Mouse (Mus musculus): Measurements from ENCODE around the gene Tmem116.
A peak's percentile ranks its signal among the peaks of the same experiment; 100 is the strongest.
"Not testable (repeated sequence)": the region's sequence is repeated elsewhere in the genome, so short reads cannot be mapped to it uniquely, and the experiment has no call there.

Gene Tmem116

DNA sequence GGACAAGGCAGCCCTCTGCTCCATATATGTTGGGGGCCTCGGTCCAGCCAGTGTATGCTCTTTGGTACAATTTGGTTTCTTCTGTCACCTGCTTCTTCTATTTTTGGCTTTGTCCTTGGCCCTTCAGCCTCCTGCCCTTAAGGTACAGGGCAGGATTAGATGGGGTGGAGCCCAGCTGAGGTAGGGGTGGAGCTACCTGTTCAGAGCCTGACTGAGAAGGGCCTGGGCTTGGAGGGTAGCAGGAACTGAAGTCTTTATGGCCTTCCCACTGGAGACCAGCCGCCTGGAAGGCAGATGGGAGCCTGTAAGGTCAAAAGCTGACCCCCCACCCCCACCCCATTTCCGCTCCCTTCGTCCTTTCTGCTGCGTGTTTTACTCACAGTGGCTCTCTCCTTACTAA lies 11.3 kb downstream of the Tmem116 start:
- DNase-seq (ENCODE audit: low spot score in 2 of 2) = no peak

DNA sequence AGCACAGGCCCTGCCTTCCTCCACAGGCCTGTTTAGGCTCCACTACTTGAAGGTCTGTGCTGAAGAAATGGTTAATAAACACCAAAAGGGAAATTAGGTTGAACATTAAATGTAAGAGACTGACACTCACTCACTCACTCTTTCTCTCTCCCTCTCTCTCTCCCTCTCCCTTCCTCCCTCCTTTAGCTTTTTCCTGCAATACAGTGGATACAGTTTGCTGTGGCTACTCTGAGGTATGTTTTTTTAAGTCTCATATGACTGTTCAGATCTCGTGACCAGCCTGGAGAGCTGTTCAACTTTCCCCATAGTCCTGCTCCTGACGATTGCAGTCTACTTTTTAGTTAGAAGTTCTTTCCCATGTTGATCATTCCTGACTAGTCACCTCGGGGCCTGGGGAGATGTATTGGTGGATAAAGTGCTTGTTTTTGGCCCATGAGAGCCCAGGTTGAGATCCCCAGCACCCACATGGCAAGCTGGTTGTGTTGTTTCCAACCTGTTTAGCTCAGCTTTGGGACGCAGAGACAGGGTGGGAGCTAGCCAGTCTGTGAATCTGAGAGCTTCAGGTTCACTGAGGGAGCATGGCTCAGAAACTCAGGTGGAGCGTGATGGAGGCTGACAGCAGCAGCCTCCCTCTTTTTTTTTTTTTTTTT lies 12.0 kb downstream of the Tmem116 start:
- no peak for DNase-seq (ENCODE audit: low spot score in 2 of 2)

DNA sequence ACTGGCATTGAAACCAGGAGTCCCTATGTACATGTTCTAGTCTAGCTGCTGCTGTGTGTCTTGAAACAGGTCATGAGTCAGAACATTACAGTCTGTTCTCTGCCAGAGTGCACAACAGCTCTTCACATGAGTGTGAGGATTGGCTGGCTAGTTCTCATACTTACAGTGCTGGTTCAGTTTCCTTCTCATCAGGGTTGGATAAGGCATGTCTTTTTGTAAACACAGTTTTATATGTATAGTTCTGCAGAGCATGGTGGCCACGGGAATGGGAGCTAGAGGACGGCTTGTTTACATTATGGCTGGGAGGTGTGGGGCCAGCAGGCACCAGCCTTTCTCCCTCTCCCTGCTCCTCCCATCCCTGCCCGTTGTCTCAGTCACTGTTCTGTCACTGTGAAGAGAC lies 17.9 kb downstream of the Tmem116 start:
- DNase-seq (ENCODE audit: low spot score in 2 of 2) = no peak

DNA sequence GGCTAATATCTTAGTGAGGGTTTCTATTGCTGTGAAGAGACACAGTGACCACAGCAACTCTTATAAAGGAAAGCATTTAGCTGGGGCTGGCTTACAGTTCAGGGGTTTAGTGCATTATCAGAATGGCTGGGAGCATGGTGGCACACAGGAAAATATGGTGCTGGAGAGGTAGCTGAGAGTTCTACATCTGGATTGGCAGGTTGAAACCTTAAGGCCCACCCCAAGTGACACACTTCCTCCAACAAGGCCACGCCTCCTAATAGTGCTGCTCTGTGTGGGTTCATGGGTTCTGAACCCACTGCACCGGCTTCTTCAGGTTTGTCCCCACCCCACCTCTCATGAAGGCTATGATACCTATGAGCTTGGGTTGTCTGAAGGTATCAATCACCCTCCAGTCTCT lies 20.7 kb downstream of the Tmem116 start:
- DNase-seq (ENCODE audit: low spot score in 2 of 2) = no peak

DNA sequence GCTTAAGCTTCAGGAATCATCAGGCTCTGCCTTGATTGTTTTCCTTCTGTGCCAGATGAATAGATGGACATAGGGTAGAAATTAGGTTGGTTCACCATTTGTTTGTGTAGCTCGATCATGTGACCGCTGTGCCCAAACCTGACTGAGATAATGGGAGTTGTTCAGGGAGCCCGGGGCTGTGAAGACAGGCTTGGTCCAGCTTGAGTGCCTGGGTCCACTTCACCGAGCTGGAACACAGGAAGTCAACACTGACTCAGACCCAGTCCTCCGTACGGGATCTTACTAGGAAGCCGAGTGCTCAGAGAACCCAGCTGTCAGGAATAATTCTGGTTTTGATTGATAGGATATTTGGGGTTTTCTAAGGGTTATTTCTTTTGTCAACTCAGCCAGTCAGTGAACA lies 22.9 kb downstream of the Tmem116 start:
- no peak for DNase-seq (ENCODE audit: low spot score in 2 of 2)

DNA sequence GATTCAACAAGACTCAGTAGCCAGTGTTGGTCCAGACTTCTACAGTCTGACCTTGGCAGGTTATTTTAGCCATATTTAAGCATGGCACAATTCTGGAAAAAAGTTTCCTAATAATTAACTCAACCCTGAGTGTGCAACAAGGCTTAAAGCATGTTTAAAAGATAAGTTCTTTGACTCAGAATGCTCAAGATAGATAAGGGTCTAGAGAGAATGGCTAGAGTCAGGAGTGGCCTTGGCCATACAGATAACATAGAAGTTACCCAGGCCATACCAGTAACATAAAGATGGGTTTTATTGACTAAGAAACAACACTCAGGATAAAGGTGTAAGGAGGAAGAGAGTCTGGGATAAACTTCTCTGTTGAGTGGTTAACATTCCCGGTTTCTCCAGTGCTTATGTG lies 24.3 kb downstream of the Tmem116 start:
- no peak for DNase-seq (ENCODE audit: low spot score in 2 of 2)

DNA sequence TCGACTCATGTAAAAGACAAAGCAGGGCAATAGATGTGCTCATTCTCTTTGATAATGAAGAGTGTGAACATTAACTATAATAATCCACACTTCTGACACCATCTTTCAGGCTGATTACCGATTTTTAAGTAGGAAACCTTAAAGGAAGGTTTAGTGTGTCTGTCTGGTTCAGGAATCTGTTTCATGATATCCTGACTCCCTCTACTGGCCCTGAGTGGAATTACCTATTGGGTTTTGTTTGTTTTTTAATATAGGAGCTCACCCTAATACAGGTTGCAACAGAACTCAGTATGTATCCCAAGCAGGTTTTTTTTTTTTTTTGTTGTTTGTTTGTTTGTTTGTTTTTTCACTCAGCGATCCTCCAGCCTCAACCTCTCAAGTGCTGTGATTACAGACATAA lies 26.0 kb downstream of the Tmem116 start:
- no peak for DNase-seq (ENCODE audit: low spot score in 2 of 2)

DNA sequence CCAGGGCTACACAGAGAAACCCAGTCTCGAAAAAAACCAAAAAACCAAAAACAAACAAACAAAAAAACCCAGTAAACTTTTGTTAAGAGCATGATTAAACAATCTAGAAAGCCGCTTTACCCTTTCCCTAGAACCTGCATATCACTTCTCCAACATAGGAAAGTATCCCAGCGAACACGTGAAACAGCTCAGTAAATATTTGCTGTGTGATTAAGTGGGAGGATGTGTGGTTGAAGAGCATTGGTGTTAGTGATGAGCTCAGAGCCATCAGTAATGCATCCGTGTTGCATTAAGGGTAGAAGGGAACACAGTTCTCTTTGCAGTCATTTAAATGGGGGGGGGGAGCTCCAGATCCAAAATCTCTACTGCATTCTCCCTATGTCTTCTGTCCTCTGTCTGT lies 33.1 kb downstream of the Tmem116 start:
- no peak for DNase-seq (ENCODE audit: low spot score in 2 of 2)

DNA sequence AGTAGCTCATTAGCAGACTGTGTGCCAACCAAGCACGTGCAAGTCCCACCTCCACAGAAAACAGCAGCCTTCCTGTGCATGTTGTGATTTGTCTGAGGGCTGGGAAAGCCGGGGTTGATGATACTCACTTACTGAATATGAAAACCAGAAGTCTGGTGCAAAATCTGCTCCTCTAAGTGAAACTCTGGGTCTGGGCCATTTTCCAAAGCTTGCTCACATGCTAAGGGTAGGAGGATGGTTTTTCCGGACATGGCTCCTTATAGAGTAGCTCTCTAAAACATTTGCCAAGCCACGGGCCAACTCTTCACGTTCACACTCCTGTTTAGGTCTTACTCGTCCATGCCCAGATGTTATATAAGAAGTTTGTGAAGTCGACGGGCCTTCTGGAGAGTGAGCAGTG lies 41.6 kb downstream of the Tmem116 start:
- peak; percentile 67 to 84 for DNase-seq (ENCODE audit: low spot score in 2 of 2)

DNA sequence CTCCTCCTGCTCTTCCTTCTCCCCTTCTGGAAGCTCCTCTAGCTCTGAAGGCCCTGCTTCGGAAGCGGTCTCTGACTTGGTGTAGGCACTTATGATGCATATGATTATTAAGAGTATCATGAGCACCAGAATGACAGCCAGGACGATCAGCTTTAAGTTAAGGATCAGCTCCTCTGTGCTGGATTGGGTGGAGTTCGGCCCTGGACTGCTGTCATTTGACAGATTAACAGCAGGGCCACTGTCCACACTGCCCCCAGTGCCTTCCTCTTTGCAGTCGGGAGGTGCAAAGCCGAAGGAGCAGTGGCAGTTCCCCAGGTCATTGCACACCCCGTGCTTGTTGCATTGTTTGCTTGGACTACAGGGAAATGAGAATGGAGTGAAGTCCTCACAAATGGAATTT lies 49.0 kb downstream of the Tmem116 start:
- no peak for DNase-seq (ENCODE audit: low spot score in 2 of 2)

DNA sequence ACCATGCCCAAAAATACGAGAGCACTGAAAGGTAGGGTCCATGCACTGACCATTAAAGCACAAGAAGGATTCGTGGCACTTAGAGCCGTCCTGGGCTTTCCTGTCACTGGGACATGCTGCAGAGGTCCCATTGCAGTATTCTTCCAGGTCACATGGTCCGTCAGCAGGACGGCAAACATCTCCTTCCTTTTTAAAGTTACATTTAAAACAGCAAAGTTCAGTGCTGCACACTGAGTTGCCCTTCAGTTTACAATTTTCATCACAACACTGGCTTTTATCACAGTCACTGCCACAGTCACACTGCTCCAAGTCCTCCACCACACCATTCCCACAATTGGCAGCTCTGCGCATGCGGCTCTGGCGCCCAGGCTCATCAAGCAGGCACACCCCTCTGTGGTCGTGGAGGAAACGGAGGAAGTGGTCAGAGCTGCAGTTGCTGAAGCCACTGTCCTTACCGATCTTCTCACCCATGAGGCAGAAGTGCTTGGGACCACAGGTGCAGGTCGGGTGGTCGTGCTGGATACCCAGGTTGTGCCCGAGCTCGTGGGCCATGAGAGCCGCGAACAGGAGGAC lies 49.8 kb downstream of the Tmem116 start:
- DNase-seq (ENCODE audit: low spot score in 2 of 2) = not testable (repeated sequence)

DNA sequence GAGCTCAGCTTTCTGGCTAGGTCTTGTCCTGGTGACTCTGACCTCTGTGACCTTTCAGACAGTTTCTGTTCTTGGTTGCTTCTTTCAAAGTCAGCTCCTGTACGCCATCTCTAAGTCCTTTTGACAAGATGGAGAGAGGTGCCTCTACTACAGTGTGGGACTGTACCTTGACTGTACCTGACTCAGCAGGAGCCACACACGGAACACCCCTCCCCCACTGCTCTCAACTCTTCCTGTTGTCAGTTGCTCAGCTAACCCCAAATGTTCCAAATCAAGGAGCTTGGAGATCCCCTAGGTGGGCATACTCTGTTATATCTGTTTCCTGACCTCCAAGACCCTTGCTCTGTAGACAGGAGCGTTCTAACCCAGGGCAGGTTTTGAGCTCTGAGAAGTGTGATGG lies 51.5 kb downstream of the Tmem116 start, which contains the start of gene Adam1b:
Adam1b (minus strand) TSS at position 205 of the 400 bp plus-strand sequence.
- no peak for DNase-seq (ENCODE audit: low spot score in 2 of 2)

DNA sequence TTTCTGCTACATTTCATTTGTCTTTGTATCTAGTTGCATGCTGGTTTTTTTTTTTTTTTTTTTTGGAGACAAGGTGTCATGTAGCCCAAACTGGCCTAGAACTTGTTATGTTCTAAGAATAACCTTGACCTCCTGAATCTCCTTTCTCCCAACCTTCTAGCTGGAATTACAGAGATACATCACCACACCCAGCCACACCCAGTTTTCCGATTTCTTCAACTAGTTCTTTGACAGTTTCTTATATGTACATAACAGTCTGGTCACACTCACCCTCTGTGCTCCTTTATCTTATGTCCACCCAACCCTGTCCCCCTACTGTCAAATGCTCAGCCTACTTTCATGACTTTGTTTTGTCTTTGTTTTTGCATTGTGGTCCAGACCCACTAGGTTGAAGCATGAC lies 55.2 kb downstream of the Tmem116 start:
- DNase-seq (ENCODE audit: low spot score in 2 of 2) = no peak

DNA sequence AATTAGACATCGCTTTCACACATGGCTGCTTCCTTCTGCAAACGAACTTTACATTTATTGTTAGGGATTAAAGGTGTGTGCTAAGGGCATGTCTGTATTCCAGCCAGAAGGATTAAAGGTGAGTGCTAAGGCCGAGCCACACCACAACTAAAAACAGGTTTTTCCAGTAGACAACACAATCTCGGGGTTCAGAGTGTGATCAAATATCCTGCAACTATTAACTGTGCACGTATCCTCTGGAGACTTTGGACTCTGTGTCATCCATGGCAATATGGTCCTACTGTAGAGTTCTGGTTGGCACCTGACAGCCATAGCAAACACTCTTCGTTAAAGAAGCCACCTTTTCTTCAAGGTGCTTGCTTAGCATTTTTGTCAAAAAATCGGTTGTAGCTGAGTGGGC lies 58.3 kb downstream of the Tmem116 start:
- no peak for DNase-seq (ENCODE audit: low spot score in 2 of 2)

DNA sequence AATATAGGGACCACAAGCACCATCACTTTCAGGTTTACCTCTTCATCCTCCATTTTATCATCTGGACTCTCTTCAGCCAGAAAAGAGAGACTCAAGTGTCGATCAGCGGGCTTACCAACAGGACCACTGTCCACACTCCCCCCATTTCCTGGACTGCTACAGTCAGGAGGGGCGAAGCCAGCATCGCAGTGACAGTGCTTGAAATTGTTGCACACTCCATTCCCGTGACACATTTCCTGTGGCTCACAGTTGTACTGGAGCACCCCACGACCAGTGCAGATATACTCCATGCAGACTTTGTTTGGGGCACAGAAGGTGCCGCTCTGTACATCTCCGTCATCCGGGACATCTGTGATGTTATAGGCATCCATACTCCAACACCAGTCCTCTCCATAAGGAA lies 67.3 kb downstream of the Tmem116 start:
- no peak for DNase-seq (ENCODE audit: low spot score in 2 of 2)

DNA sequence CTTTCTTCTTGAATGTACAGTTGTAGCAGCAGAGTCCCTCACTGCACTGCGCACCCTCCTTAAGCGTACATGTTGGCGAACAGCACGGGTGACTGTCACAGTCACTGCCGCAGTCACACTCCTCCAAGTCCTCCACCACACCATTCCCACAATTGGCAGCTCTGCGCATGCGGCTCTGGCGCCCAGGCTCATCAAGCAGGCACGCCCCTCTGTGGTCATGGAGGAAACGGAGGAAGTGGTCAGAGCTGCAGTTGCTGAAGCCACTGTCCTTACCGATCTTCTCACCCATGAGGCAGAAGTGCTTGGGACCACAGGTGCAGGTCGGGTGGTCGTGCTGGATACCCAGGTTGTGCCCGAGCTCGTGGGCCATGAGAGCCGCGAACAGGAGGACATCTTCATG lies 68.1 kb downstream of the Tmem116 start:
- not testable (repeated sequence) for DNase-seq (ENCODE audit: low spot score in 2 of 2)

DNA sequence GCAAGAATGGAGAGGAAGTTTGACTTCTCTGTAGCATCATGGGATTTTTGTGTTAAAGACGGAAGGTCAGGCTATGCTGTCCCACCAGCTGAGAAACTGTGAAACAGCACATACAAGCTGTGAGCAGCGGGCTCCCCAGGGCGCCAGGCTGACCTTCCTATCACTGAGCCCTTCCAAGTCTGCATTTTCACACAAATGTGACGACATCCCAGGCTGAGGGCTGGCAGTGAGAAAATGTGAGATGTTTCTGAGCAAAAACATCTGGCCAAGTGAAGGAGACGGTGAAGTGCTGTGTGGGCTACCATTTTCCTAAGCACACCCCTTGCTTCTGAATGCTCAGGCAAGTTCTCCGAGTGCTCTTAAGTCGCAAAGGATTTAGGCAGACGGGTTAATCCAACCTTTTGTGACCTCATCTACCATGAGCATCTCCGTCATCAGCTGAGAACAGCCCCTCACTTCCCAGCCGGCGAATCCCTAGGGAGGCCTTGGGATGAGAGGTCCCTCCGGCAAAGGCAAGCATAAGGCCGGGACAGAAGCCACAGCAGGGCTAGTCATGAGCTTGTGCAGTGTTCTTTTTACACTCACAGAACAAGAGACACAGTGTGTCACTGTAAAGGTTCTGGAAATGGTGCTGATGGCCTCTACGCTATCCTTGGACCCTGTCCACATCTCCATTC lies 74.2 kb downstream of the Tmem116 start:
- DNase-seq (ENCODE audit: low spot score in 2 of 2) = no peak

DNA sequence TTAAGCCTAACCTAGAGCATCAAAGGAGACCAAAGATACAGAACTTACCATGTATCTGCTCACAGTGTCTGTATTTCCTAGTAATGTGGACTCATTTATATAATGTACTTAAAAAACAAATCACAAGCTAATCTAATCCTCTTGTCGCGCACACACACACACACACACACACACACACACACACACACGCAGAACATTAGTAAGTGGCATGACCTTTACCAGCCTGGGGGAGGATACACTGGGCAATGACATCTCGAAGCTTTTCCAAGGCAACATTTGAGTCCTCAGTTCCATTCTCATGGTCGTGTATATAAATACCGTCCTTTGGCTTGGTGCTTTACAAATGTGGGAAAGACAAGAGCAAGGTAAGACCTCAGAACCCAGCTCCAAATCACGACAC lies 74.8 kb downstream of the Tmem116 start:
- no peak for DNase-seq (ENCODE audit: low spot score in 2 of 2)

DNA sequence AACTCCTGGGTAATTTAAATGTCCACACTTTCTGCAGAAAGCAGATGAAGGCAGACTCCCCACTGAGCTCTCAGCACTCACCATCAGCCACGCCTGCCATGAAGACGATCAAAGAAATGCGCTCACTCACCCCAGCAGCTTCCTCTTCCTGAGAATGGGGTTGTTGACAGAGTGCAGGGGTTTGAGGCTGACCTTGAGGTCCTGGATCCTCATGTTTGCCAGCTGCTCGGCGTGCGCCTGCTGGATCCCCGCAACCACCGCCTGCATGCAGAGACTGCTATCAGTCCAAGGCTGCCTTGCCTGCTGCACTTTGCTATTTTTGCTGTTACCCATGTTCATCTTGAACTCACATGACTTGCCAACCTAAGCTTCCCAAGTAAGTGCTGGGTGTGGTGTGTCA lies 75.3 kb downstream of the Tmem116 start:
- DNase-seq (ENCODE audit: low spot score in 2 of 2) = no peak

DNA sequence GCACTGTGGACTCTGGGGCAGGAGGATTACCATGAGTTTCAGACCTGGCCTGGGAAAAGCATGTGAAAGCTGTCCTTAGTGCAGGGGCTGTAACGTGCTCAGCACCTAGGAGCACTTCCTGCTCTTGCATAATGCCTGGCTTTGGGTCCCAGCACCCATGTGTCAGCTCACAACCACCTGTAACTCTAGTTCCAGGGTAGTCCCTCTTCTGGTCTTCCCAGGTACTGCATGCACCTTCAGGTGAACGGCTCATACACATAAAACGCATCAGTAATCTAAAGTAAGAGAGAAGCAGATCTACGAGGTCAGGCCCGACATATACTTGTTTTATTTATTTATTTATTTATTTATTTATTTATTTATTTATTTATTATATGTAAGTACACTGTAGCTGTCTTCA lies 82.8 kb downstream of the Tmem116 start:
- DNase-seq (ENCODE audit: low spot score in 2 of 2) = no peak

DNA sequence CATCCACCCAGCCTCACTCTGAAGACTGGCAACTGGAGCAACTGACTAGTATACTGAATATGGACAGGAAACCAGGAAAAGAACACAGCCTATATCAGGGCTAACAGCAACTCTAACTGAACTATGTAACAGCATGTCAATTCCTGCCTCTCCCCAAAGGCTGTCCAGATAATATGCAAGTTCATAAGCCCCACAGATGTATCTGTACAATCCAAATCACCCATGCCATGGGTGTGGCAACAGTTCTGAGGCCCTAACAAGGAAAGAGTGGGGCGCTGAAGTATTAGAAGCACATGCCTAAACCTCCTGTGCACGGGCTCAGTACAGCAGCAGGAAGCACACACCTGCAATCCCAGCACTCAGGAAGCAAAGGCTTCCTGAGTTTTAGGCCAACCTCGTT lies 83.4 kb downstream of the Tmem116 start:
- DNase-seq (ENCODE audit: low spot score in 2 of 2) = no peak

DNA sequence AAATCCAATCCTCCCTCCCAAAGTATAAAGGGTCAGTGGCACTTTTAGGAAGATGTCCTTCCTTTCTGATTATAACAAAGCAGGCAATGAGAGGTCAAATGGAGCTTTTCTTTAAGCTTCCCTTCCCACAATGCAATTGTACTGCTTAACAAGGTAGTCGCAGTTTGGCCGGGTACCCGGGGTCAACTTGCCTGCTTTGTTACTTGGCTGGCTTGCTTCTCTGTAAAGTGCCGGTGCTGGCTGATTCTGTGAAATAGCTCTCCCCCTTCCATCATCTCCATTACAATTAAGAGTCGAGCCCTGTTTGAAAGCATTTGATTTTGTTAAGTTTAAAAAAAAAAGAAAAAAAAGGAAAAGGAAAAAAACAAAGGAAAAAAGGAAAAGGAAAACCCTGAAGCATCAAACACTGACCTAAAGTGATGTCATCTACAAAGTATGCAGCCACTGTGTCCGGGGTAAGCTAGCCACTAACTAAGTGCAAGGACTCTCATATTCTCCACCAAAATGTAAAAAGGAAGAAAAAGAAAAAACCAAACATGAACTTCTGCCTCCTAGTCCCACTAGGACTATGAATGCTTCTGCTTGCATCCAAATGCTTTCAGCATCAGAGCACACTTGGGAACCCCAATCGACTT lies 85.3 kb downstream of the Tmem116 start:
- no peak for DNase-seq (ENCODE audit: low spot score in 2 of 2)

DNA sequence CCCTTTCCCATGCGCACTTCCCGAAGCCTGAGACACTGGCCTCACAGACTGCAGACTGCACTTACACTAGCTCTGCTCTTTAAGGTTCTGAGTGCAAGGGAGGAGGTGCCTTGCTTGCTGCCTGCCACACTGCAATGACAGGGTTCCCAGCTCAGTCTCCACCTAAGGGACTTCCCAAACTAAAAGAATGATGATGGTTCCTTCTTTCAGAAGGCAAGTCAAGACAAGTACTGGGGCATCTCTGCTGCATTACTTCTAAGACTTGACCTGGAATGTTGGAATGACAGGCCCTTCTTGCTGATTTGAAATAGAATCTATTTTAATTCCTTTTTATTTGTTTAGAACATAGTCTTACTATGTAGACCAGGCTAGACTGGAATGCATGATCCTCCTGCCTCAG lies 85.9 kb downstream of the Tmem116 start:
- DNase-seq (ENCODE audit: low spot score in 2 of 2) = no peak

All from right cerebral cortex, postnatal 36 days (tissue).